Mouse (Mus musculus) kidney, adult 18-20 months (tissue): ENCODE measurements around the gene Slc5a4a.

Experiments used
- DNase-seq: peaks from one replicate; pipeline ENCODE4 v3.0.0; 2021

Gene Slc5a4a

DNA sequence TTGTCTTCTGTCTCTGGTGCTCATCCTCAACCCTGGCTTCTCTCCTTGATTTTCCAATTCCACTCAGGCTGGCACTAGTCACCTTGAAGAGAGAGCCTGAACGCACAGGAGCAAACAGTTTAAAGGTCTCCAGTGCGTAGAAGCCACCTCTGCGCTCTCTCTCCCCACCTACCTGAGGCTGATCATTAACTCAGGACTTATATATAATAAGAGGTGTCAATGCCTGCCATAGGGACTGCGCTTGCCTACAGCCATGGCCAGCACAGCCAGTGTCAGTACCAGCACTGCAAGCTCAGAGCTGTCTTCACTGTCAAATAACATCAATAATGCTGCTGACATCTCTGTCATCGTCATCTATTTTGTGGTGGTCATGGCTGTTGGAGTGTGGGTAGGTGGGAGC, at the start of gene Slc5a4a:
TSS of gene Slc5a4a (plus strand) at position 174 of the 400 bp plus-strand sequence.
- DNase-seq = no peak

DNA sequence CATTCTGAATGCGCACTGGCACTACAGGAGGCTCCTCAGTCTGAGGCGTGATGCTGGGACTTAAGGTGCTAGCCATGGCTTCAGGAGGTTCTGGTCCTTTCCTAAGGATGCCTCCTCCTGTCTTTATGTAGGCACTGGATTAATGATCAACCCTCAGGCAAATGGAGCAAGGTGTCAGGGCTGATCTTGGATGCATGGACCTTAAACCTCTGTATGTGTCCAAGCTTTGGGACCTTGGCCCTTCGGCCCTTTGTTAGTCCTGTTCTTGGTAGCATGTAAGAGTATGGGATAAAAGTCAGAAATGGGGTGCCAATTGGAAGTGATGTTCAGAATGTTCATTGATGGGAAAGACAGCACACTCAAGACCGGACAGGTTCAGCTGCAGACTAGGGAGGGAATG, 36.4 kb upstream of the Slc5a4a start, which contains the start of gene Slc5a4b:
TSS of gene Slc5a4b (minus strand) at position 101 of the 400 bp plus-strand sequence.
- no peak for DNase-seq

DNA sequence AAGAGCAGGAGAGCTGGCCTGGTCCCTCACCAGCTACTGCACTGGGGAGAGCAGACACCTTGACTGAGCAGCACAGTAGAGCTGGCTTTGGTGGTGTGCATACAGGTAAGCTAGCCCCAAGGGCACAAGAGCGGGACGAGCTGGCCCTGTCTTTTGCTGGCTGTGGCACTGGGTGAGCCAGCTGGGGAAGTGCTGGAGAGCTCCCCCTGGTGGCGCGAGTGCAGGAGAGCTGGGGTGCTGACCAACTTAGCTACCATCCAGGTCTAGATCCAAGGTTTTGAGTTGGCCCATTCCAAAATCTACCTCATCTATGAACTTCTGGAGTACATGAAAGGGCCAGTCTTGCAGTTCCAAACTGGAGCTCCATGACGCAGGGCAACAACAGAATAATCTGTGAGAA, 29.3 kb upstream of the Slc5a4a start:
- peak; percentile 70 for DNase-seq

DNA sequence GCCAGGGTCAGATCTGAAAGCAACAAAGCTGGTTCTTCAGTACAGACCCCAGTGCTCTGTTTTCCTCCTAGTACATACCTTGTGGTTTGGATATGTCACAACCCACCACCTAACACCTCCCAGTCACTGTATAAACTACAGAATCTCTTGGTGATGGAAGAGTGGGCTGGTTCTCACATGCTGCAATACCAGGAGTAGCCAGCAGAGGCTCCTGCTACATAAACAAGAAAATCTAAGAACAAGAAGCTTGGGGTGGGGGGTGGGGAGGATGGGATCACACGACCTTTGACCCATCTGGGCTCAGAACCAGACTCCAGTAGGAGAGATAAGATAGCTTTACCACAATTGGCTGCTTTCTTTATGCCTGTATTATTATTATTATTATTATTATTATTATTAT, 28.5 kb upstream of the Slc5a4a start:
- DNase-seq = no peak

DNA sequence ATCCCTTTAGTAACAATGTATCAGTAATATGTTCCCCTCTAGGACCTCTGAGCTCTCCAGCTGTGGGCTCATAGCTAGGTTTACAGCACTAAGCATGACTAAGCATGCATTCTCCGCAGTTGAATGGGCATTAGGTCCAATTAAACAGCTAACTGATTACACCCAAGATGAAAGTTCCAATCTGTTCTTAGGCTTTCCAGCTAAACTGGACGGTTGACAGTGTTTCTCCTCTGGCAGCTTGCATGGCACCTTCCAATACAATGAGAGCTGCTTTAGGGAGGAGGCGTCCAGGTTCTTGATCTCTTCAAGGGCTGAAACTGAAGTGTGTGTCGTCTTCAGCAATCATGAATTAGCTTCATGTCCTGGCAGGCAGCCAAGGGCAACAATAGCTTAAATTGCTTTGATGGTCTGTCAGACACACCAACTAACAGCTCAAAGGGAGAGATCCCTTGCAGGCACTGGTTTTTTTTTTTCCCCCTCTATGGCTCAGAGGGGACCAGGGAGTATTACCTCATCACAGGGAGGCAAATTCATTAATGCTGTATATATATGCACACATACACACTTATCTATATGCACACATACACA, 27.0 kb upstream of the Slc5a4a start:
- DNase-seq = no peak

DNA sequence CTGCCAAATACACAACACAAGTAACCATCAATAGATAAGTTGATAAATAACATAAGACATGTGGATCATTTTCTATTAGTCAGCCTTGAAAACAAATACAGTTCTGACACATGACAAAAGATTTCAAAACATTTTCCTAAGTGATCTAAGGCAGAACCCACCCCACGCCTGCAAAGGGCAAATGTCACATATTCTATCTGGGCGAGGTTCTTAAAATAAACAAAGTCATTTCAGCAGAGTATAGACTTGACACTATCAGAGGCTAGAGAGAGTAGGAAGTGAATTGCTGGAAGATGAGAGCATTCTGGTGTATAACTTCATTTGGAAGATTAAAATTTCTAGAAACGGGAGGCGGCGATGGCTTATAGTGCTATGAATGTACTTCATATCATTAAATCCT, 25.8 kb upstream of the Slc5a4a start:
- no peak for DNase-seq

DNA sequence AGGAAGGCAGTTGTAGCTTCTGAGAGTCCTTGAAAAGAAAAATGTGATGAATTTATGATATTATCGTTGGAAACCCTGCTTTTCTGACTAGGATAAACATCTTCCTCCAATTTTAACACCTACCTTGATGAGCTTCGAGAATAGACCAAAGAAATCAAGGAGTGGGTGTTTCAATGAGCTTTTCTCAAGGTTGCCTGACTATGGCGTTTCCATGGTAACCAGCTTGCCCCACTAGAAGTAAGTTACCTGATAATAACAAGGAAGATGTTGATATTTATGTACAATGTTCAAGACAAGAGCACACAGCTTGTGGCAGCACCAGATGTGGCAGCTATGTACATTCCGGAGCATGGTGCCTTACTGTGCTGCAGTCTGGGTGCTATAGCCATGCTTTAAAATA, 14.7 kb upstream of the Slc5a4a start:
- no peak for DNase-seq

DNA sequence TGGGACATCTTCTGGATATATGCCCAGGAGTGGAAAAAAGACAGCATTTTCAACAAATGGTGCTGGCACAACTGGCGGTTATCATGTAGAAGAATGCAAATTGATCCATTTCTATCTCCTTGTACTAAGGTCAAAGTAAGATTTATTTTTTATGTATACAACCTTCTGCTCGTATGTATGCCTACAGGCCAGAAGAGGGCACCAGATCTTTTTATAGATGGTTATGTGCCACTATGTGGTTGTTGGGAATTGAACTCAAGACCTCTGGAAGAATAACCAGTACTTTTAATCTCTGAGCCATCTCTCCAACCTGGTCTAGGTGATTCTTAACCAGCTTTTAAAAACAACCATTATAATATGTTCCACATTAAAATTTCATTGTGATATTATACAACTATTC, 10.9 kb upstream of the Slc5a4a start:
- no peak for DNase-seq

DNA sequence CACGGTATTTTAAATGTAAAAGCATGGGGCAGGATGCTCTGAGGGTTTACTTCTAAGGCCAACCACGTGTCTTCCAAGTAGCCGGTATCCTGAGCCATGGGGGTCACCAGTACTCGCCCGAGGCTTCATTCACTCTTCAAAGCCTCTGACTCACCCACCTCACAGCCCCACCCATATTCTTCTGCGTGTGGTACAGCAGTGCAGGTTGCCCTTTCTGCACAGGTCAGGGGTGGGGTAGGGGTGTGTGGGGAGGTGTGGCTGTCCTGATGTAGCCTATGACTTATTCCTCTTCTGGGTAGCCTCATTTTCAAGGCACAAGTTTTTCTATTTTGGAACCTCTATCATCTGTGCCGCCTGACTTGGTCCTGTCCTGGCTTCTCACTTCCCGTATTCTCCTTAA, 405 bp upstream of the Slc5a4a start:
- no peak for DNase-seq

DNA sequence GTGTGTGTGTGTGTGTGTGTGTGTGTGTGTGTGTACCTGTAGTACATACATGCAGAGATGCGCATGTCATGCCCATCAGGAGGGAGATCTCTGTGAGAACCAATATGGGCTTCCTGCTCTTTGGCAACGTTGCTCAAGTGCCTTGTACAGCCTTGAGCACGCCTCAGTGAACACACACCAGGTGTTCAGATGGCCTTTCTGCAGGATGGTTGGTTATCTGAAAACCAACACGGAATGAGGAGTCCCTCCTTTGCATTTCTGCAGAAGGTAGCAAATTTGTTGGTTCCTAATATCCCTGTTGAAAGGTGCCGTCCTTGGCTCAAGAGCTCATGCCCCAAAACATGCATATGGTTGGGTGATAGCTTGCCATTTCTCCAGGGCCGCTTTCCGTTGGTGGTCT, 8.7 kb downstream of the Slc5a4a start:
- no peak for DNase-seq

DNA sequence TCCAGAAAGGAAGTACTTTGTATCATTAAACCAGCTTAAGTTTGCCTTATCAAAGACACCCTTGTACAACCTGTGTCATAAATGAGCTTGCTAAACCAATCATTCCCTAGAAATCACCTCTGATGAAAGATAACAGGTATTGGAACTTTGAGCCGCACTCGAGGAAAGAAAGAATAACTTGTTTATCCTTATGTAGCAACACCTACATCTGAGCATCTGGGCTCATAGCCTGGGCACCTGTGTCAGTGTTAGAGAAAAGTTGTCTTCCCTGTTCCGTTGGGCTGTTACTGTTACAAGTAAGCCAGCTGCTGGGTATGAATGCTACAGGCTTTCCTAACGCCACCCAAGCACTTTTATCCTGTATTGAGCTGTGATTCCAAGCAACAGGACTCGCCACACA, 10.3 kb downstream of the Slc5a4a start:
- DNase-seq = no peak

DNA sequence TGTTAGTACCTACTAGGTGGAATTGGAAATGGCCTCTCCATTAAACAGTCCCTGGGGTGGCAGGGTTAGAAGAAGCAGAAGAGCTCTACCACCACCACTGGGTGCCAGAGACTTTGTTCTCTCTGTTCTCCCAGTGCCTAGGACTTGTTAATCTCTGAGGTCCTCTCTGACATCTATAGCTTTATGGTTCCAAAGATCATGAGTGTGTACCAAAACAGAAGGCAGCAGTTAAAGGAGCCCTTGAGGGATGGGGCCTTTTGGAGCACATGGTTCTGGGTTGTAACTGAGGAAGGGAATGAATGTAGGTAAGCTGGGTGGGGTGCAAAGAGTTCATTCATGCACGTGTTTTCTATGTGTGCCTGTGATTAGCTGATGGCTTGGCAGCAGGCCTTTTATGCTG, 10.8 kb downstream of the Slc5a4a start:
- DNase-seq = no peak

DNA sequence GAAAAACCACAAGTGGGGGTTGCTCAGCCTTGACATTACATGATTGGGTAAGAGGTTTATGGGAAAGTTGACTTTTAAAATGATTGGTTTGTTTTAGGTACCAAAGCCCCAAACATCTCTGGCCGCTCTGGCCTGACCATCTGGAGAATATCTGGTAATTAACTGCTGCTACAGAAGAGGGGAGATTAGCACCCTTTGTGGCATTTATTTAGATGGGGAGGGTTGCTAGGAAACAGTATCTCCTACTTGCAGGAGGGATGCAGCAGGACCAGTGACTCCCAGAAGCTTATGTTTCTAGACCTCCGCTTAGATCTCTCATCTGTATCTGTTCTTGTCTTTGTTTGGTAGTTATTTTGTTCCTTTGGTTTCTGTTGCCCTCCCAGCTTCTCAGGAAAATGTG, 27.6 kb downstream of the Slc5a4a start:
- no peak for DNase-seq

DNA sequence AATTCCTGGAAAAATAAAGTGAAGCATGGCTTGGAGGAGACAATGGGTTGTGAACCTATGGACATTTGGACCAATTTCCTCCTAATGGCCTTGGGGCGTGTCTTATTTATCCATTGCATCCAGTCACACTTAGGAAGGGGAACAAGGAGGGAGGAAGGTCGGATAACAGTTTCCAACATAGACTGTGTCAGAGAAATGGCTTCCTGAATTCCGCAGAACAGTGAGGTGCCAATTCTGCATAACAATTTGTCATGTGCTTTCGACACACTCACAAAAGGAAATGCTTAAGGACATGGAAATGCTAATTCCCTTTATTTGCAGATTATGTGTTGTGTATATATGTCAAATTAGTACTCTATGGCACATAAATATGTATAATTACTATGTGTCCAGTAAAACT, 38.0 kb downstream of the Slc5a4a start:
- DNase-seq = no peak

DNA sequence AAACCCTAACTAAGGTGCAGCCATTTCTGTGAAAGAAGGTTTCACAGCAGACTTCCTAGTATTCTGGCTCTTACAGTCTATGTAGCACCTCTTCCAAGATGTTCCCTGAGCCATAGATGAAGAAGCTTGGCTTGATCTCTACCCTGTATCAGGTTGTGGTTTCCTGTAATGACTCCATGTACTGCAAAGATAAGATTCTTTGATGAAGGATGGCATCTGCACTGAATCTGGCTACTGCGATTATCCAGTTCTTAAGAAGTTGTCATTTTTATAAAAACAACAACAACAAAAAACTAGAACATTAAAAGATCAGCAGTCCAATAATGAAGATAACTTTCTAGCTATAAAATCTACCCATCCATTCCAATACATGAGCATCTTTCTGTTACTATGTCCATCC, 40.8 kb downstream of the Slc5a4a start:
- DNase-seq = no peak

DNA sequence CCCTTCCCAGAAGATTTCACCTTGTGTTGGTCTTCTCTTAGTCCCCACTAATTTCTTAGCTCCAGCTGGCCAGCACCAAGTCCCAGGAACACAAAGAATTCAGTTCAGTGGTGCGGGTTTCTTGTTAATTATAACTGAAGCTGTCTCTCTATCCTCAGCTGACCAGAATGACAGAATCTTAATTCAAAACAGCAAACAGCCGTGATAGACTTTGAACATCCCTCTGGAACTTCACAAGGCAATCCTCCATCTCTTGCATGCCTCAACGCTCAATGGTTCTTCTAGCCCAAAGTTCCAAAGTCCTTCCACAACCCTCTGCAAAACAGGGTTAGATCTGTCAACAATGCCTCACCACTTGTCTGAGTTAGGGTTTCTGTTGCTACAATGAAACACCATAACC, 54.2 kb downstream of the Slc5a4a start:
- peak; percentile 24 for DNase-seq

DNA sequence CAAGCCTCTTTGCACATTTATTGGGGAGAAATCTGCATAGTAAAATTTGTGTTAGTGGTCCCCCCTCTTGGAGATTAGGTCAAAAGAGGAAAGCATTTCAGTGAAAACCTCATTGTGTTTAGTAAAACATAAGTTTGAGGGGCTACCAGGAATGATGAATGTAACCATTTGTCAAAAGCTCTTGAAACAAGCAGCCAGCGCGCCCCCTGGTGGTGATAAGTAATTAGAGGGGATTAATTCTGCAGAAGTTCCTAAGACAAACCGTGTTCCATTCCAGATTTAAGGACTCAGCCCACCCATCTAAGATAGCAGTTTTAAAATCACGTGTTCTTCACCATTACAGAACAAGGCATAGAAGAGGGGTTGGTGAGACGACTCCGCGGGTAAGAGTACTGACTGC, 54.7 kb downstream of the Slc5a4a start:
- peak; percentile 74 for DNase-seq

DNA sequence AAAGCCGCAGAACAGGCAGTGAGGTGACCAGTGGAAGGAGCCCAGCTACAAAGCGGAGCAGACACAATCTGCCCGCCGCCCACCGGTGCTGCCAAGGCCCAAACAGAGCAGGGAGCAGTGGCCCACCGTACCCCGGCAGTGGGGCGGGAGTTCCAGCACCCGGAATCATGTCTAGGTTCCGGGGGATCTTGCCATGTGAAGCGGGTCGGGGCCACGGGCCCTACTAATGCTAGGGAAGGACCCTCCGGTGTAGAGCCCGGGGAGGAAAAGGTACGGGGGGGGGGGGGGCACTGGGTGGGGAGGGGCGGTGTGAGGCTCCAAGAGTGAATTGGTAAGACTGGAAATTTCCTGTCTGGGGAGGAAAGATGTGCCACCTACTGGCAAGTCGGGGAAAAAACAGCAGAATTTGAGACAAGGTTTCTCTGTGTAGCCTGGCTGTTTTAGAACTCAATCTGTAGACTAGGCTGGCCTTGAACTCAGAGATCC, 56.6 kb downstream of the Slc5a4a start:
- peak; percentile 47 for DNase-seq

DNA sequence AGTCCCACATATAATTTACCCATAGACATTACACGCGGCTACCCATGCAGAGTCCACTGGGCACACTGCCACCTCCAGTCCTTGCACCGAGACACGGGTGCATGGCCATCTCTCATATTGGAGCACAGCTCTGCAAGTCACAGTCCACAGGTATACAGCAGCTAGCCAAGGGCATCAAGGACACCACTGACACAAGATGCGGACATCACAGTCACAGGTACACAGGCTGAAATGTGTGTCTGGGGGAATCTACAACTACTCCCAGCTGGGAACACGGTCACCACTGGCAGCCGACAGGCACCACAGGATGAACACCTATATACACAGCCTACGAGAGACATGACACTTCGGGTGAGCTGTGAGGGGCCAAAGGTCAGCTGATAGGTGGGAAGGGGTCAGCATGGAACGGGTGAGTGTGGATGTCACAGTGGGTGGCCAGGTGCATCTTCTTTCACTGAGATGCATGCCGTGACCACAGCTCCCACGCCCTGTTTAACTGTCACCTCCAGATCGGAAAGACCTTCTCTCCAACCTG, 60.1 kb downstream of the Slc5a4a start:
- no peak for DNase-seq

DNA sequence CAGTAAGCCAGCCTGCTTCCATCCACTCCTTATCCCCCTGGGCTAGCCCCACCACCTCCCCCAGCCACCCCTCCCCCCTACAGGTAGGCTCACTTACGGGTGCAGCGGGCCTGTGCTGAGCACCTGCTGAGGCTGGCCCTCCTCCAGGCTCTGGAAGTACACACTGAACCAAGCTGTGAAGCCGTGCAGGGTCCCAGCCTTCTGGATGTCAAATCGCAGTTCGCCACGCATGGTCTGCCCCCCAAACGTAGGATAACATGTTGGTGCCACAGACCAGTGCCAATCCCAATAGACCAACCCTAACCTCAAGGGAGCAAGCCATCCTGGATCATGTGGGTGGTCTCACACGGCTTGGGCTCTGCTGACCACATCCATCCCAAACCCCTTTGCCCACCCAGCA, 62.0 kb downstream of the Slc5a4a start:
- DNase-seq = no peak

DNA sequence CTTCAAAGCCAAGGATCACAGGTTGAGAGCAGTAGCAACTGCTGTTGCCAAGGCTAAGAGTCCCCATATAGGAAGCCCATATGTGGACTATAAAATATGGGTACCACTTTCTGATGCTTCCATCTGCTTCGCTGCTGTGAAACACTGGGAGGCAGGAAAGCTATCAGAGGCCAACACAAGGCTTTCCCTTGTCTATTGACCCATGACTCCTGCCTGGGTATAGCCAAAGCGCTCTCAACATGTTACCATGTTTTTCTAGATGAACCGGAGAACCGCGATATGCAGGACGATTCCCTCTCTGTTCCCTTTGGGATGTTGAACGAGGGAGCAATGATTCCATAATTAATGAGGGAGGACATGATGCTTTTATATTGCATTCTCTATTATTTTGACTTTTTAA, 63.6 kb downstream of the Slc5a4a start:
- DNase-seq = no peak

DNA sequence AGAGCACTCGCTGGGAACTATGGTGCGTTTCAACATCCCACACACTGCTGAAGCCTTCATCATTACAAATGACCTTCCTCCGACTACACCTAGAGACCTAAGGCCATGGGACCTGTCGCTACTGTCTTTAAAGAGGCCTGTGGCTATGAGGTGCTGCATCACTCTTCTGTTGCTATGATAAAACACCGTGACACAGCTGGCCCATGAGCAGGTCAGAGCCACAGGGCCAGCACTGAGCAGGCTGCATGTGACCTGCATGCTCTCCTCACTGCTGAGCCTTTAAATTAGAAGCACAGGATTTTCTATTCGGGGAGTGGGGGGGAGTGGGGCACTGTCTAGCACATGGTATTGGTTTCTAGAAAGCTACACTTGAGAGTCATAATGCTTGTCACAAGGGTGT, 64.9 kb downstream of the Slc5a4a start:
- no peak for DNase-seq

DNA sequence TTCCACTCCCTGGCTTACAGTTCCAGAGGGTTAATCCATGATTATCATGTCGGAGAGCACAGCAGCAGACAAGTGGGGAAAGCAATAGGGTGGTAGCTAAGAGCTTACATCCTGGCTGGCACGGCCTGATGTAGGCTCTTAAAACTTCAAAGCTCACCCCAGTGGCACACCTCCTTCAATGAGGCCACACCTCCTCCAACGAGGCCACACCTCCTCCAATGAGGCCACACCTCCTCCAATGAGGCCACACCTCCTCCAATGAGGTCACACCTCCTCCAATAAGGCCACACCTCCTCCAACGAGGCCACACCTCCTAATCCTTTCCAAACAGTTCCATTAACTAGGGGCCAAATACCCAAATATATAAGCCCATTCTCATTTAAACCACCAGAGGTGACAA, 66.9 kb downstream of the Slc5a4a start:
- no peak for DNase-seq

DNA sequence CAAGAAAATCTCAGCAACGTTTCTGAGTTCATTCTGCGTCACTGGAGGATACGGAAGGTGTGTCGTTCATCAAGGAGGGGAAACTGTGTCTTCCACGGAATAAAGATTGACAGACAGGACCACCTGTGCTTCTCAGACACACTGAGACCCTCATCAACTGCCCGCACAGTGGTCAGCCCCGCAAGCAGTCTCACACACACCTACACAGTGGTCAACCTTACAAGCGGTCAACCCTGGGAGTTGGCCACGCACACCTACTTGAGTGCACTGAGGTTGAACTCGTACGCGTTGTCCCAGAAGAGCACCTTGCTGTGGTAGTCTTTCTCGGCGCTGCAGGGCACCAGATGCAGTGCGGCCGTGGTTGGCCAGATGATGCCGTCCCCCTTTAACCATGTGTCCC, 69.8 kb downstream of the Slc5a4a start:
- no peak for DNase-seq

DNA sequence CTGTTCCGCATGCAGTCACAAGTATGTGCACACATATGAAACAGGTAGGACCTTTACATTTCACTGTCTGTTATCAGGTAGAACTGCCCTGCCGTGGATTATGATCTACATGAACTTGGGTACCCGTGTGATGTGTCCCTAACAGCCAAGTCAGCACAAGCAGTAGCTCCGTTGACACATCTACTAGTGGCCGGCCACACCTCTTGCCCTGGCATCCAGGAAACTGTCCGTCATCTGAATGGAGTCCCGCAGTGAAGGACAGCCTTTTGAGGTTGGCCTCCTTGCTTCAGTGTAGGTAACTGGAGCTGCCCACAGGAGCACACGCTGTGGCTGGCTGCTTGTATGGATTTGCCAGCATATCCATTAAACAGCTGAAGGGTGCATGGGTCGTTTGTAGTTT, 71.0 kb downstream of the Slc5a4a start:
- no peak for DNase-seq
